Mouse (Mus musculus) liver, embryonic 11.5 days (tissue): ENCODE results near the gene Lhfpl2. TPM values are rescaled to one million over a fixed set of nuclear protein-coding genes. Genes with fewer than 3 reads are reported as not detected.
A peak's percentile ranks its signal among the peaks of the same experiment; 100 is the strongest.

Experiments used
- ATAC-seq: fragments of 200-750 bp; cut with Nextera tagmentation; replicated peaks from 2 replicates; pipeline ENCODE4 v1.8.0; 2017; ENCODE audit warnings: moderate number of reproducible peaks, mild to moderate bottlenecking, moderate TSS enrichment, moderate library complexity; ENCODE audit not compliant: low FRiP score
- DNase-seq: peaks from one replicate; pipeline ENCODE4 v3.0.0-alpha.2; 2017; ENCODE audit warnings: low spot score
- H3K27ac ChIP-seq: fragments of 300-500 bp; sonication (generic); 2 replicates; pipeline ENCODE4 v1.5.1; 2014; ENCODE audit warnings: mild to moderate bottlenecking, low read depth, low read length, control low read depth
- H3K27me3 ChIP-seq: fragments of 300-500 bp; sonication (generic); replicated peaks from 2 replicates; pipeline ENCODE4 v1.6.1; 2014; ENCODE audit warnings: low read length, mixed read lengths; ENCODE audit not compliant: control insufficient read depth, insufficient read depth
- H3K36me3 ChIP-seq: fragments of 300-500 bp; sonication (generic); 2 replicates; pipeline ENCODE4 v1.6.1; 2014; ENCODE audit warnings: mild to moderate bottlenecking, low read length, moderate library complexity, mixed read lengths; ENCODE audit not compliant: control insufficient read depth, insufficient read depth
- H3K4me1 ChIP-seq: fragments of 300-500 bp; sonication (generic); replicated peaks from 2 replicates; pipeline ENCODE4 v1.6.1; 2014; ENCODE audit warnings: low read length, mixed read lengths; ENCODE audit not compliant: control insufficient read depth, insufficient read depth
- H3K4me2 ChIP-seq: fragments of 300-500 bp; sonication (generic); 2 replicates; pipeline ENCODE4 v1.6.1; 2014; ENCODE audit warnings: mild to moderate bottlenecking, control low read depth, moderate library complexity
- H3K4me3 ChIP-seq: fragments of 300-500 bp; sonication (generic); 2 replicates; pipeline ENCODE4 v1.5.1; 2014; ENCODE audit warnings: low read depth, low read length, control low read depth
- H3K9ac ChIP-seq: fragments of 300-500 bp; sonication (generic); 2 replicates; pipeline ENCODE4 v1.6.1; 2014; ENCODE audit warnings: low read depth, low read length, control low read depth
- H3K9me3 ChIP-seq: fragments of 300-500 bp; sonication (generic); 2 replicates; pipeline ENCODE4 v1.6.1; 2016; ENCODE audit warnings: low read length, inconsistent platforms, mixed read lengths; ENCODE audit not compliant: control insufficient read depth
- WGBS: fragments of 180-500 bp; shearing (Covaris S2); extraction: QIAGEN DNeasy Blood & Tissue Kit; methylation state at CpG from one replicate; pipeline ENCODE4 v1.1.7; 2014; 5-methylcytosine and 5-hydroxymethylcytosine counted together
- polyA plus RNA-seq: library from polyadenylated mRNA; unstranded; fragments of >200 nt; fragmentation: Nextera tagmentation; extraction: Ambion mirVana; gene quantifications from 2 replicates; pipeline ENCODE4 v1.2.1, GENCODE M21; 2014

The Lhfpl2 gene
- polyA plus RNA-seq, 1 experiment from 2014 or later, result 18.0 TPM

DNA sequence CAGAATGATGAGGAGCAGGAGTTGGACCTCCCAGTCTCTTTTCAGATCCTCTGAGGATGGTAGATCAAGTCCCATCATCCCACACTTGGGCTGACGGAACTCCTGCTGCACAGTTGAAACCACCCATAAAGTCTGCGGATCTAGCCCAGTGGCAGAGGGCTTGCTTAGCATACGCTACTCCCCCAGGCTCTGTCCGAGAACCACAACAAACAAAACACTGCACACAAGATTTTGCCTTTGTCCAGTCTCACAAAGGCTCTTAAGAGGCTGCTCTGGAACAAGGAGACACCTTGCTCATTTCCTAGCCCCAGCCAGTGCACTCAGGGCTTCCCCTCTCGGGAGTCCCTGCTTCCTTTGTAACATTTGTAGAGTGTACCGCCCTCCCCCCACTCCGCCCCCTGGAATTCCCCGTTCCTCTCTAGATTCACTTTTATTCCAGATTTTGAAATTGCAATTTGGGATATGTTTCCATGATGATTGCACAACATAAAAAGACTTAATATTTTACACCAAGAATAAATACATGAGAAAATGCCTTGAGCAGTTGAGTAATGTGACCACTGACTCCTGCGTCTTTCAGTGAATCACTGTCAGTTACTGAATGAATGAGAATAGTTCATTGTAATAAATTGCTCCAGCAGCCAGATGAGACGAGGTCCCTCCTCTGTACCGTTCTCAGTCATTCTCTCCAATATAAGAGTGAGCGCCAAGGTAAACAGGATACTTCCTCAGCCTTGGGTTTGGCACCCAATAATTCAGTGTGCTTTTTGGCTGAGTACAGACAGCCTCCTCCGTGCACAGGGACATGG is 74.8 kb downstream of the Lhfpl2 start:
- Histone ChIP-seq H3K4me2 (no peak overlapping the region), H3K27me3 (no peaks in the 10 kb centered on the region), H3K9me3 (no peaks in the 10 kb centered on the region), H3K4me3 (no peak overlapping the region), H3K36me3 (no peaks in the 10 kb centered on the region; the same call in 1 of the 2 replicates), H3K4me1 (peaks cover 5% of the 10 kb centered on the region; the same call in 1 of the 2 replicates), H3K9ac (no peak overlapping the region), H3K27ac (no peak overlapping the region)
- no peak for DNase-seq
- ATAC-seq, result no peak
- WGBS, result 78% methylated on average over 13 of the region's 13 CpGs

DNA sequence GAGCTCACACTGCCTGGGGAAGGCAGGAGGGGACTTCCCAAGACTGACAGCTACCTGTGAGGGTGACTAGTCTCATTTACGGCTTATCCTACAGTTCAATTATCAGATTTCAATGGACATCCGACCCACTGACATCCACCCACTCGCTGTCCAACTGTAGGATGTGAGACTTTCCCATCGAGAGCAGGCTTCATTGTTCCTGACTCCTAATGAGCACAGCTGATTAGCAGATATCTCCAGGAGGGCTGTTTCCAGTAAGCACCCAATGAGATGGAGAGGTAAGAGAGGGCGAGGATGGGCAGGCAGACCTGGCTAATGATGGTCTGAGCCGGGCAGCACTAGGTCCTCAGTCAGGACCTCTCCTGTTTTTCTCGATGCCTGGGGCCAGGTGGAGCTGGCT is 77.0 kb downstream of the Lhfpl2 start:
- WGBS, result 68% methylated on average over 7 of the region's 7 CpGs
- Histone ChIP-seq H3K4me1 (peaks cover 5% of the 10 kb centered on the region; the same call in 1 of the 2 replicates), H3K4me2 (no peak overlapping the region), H3K4me3 (no peak overlapping the region), H3K9me3 (no peaks in the 10 kb centered on the region), H3K27me3 (no peaks in the 10 kb centered on the region), H3K9ac (no peak overlapping the region), H3K27ac (no peak overlapping the region), H3K36me3 (no peaks in the 10 kb centered on the region)
- ATAC-seq (no peak), DNase-seq (no peak)

DNA sequence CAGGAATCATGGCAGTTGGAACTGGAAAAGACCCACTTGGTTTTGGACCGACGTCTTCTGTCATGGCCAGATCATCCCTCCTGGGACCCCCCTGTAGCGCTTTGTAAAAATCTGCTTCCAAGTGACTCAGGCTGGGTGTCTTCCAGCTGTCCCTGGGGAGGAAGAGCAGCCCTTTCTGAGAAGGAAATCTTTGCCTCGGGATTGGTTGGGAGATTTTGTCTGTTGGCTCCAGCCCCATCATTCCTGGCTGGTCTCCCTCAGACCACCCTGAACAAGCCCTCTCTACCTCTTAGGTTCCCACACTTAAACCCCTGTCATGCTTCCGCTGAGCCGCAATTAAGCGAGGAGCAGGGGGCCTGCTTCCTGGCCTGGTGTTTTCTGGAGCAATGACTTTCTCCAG is 77.6 kb downstream of the Lhfpl2 start:
- H3K4me3 ChIP-seq, result no peak overlapping the region
- H3K4me2 ChIP-seq, result no peak overlapping the region
- no peaks in the 10 kb centered on the region for H3K36me3 ChIP-seq
- no peaks in the 10 kb centered on the region for H3K9me3 ChIP-seq
- no peak overlapping the region for H3K9ac ChIP-seq
- WGBS, result 64% methylated on average over 7 of the region's 7 CpGs
- no peaks in the 10 kb centered on the region for H3K27me3 ChIP-seq
- ATAC-seq (no peak), DNase-seq (no peak)
- peaks cover 5% of the 10 kb centered on the region; the same call in 1 of the 2 replicates for H3K4me1 ChIP-seq
- H3K27ac ChIP-seq, result no peak overlapping the region

DNA sequence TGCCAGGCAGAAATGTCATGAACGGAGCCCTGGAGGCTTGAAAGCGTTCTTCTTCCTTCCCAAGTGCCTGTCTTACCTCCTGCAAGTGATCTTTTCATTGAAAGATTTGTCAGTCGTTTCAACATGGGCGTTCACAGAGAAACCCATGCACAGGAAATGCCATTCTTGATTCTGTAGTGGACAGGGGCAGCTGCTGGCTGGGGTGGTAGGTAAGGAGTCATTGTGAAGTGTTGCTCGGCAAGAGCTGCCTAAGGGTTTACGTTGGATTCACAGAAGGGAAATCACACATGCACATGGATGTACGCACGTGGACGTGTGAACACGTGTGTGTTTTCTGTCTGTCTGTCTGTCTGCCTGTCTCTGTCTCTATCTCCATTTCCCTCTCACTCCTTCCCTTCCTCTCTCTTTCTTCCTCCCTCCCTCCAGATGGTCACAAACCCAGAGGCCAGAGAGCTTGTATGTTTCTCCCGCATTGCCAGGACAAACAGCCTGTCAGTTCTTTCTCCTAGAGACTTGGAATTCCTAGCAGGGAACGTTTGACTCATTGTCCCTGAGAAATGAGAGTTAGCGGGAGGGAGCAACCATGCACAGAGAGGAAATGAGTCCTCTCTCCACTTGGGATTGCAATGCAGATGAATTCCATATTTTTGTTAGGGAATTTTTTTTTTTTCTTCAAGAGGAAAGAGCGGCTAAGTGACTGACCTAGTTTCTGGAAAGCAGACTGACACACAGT is 82.3 kb downstream of the Lhfpl2 start:
- ATAC-seq (no peak), DNase-seq (no peak)
- H3K36me3 ChIP-seq, result no peaks in the 10 kb centered on the region
- H3K9ac ChIP-seq, result no peak overlapping the region
- H3K9me3 ChIP-seq, result no peaks in the 10 kb centered on the region
- H3K27me3 ChIP-seq, result no peaks in the 10 kb centered on the region
- H3K4me2 ChIP-seq, result no peak overlapping the region
- H3K4me1 ChIP-seq, result peaks cover 8% of the 10 kb centered on the region
- H3K27ac ChIP-seq, result no peak overlapping the region
- H3K4me3 ChIP-seq, result no peak overlapping the region
- 68% methylated on average over 14 of the region's 14 CpGs for WGBS

DNA sequence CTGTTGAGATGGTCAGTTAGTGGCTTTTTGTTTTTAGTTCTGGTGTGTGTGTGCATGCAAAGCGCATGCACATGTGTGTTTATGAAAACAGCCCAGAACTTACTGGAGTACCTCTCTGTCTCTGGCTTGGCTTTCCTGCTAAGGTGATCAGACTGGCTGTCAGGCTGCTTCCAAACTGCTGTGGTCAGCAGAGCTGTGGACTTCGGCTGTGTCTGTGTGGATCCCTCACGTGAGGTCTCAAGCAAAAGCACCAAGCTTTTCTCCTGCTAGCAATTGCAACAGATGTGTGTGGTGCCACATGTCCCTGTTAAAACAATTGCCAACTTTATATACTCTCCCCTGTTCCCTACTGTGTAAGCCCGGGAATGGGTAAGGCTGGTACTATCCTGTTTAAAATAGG is 82.8 kb downstream of the Lhfpl2 start:
- 77% methylated on average over 4 of the region's 4 CpGs for WGBS

DNA sequence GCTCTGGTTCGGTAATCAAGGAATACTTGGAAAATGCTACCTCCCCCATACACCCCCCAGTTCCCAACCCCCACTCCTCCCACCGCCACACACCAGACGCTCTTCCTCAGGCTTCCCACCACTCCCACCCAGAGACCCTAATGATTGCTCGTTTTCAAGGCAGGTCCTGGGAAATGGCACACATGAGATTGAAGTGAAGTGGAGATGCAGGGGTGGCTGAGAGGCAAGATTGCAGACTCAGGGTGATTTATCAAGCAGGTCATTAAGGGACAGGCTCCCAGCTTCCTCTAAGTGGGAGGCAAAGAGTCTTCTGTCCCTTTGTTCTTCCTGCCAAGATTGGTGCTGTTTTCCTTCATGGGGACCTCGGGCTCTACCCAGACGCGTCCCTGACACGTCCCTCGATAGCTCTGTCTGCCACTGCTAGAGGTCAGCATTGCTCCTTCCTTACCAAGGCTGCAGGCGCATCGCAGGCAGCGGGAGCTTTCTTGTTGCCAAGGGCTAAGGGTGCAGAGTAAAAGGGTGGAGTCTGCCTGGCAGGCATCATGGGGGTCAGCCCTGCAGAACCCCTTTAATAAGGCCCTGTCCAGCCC is 85.6 kb downstream of the Lhfpl2 start:
- Histone ChIP-seq H3K4me1 (peaks cover 3% of the 10 kb centered on the region; the same call in 1 of the 2 replicates), H3K27ac (no peak overlapping the region), H3K4me2 (no peak overlapping the region), H3K9me3 (no peaks in the 10 kb centered on the region), H3K9ac (no peak overlapping the region), H3K4me3 (no peak overlapping the region), H3K36me3 (no peaks in the 10 kb centered on the region), H3K27me3 (no peaks in the 10 kb centered on the region)
- 24% methylated on average over 12 of the region's 12 CpGs for WGBS
- ATAC-seq (peak; percentile 32; the same call in 1 of the 2 replicates), DNase-seq (no peak)

More for the DNA sequence above, 82.8 kb downstream of the Lhfpl2 start:
- Histone ChIP-seq H3K4me1 (peaks cover 8% of the 10 kb centered on the region), H3K9me3 (no peaks in the 10 kb centered on the region), H3K4me3 (no peak overlapping the region), H3K4me2 (no peak overlapping the region), H3K27ac (no peak overlapping the region), H3K9ac (no peak overlapping the region), H3K36me3 (no peaks in the 10 kb centered on the region), H3K27me3 (no peaks in the 10 kb centered on the region)
- ATAC-seq, result no peak
- no peak for DNase-seq

DNA sequence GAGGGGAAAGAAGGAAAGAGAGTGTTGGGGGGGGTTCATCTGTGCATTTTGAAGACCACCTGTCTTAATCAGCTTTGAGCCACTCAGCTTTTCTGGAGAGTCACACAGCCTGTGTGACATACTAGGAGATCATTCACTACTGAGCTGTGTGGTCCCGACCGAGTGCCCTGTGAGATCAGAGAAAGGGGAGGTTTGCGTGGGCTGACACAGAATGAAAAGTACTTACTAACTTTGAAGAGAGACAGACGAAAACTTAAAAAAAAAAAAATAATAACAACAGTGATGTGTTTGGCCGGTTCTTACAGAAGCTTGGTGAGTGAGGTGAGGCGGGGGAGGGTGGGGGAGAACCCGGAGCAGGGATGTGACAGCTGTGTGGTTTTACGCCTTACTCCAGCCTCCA is 86.9 kb downstream of the Lhfpl2 start:
- DNase-seq, result no peak
- H3K4me2 ChIP-seq, result no peak overlapping the region
- H3K27me3 ChIP-seq, result no peaks in the 10 kb centered on the region
- H3K4me3 ChIP-seq, result no peak overlapping the region
- H3K9me3 ChIP-seq, result no peaks in the 10 kb centered on the region
- no peak for ATAC-seq
- 61% methylated on average over 8 of the region's 8 CpGs for WGBS
- no peak overlapping the region for H3K27ac ChIP-seq
- H3K36me3 ChIP-seq, result no peaks in the 10 kb centered on the region
- H3K4me1 ChIP-seq, result peaks cover 3% of the 10 kb centered on the region; the same call in 1 of the 2 replicates
- H3K9ac ChIP-seq, result no peak overlapping the region

DNA sequence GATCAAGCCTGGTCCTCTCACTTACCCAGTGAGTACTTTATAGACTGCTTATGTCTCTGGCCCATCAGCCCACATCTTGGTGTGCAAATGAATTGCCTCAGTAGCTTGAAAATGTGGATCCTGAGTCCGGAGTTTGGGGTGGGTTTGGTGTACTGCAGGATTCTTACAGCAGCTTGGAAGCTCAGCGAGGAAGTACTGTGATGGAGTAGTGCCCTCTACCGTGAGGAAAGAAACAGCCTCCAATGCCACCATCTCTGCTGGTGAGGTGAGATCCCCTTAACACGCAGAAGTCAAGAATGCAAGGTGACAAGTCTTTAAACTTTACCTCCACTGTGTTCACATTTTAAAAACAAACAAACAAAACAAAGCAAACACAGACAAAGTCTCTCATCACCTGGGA is 89.7 kb downstream of the Lhfpl2 start:
- 44% methylated on average over 4 of the region's 4 CpGs for WGBS
- Histone ChIP-seq H3K9ac (no peak overlapping the region), H3K36me3 (no peaks in the 10 kb centered on the region), H3K27ac (no peak overlapping the region), H3K4me1 (no peaks in the 10 kb centered on the region), H3K4me2 (no peak overlapping the region), H3K27me3 (no peaks in the 10 kb centered on the region), H3K4me3 (no peak overlapping the region), H3K9me3 (no peaks in the 10 kb centered on the region)
- DNase-seq, result no peak
- ATAC-seq, result no peak
